Mouse (Mus musculus): ENCODE measurements around the gene Lgals9. TPM values are rescaled to one million over a fixed set of nuclear protein-coding genes. Genes with fewer than 3 reads are reported as not detected.

Lgals9 gene
- polyA plus RNA-seq, 1 experiment from 2014 or later = 6.7 TPM

DNA sequence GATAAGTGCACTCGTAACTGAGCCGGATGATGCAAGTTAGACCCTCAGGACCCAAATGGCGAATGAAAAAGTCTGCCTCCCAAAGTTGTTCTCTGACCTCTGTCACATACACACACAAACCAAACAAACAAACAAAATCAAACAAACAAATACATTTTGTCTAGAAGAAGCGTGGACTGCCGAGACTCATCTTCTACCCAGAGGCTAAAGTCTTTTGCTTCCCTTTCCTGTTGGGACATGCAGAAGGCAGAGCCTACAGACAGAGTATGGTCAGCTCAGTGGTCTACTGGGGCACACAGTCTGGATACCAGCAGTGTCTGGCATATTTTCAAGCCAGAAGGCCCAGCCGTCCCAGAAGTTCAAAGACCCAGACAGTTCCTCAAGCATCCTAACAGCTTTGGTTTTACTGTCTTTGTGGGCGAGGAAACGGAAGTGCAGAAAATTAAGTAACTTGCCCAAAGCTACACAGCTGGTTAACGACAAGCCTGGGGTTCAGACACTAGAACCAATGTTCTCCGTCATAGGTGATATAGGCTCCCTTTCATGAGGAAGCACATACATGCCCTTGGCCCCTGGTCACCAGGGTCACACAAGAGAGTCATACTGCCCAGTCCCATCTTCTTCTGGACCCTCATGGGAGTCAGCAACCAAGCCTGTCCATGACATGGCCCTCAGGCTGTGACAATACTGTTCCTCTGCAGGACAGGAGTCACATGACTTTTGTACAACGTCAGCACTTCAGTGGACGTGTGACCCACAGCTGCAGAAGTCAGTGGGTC, 2.0 kb downstream of the Lgals9 start:
- H3K4me2 ChIP-seq = no peak overlapping the region
- DNase-seq (ENCODE audit: low spot score, missing footprints) (peak; percentile 51), ATAC-seq (ENCODE audit: low FRiP score) (no peak)
- H3K36me3 ChIP-seq (ENCODE audit: control insufficient read depth, insufficient read depth, low read length) = no peaks in the 10 kb centered on the region
- no peak overlapping the region for H3K4me3 ChIP-seq (ENCODE audit: low read depth, low read length)
- H3K27me3 ChIP-seq (ENCODE audit: control insufficient read depth, insufficient read depth, low read length) = no peaks in the 10 kb centered on the region
- H3K27ac ChIP-seq (ENCODE audit: low read depth, low read length) = no peak overlapping the region
- H3K9ac ChIP-seq (ENCODE audit: low read length) = no peak overlapping the region
- H3K9me3 ChIP-seq (ENCODE audit: control insufficient read depth, low read length) = no peaks in the 10 kb centered on the region
- H3K4me1 ChIP-seq (ENCODE audit: control insufficient read depth, insufficient read depth, low read length) = no peaks in the 10 kb centered on the region
- WGBS = 91% methylated on average over 12 of the region's 12 CpGs

DNA sequence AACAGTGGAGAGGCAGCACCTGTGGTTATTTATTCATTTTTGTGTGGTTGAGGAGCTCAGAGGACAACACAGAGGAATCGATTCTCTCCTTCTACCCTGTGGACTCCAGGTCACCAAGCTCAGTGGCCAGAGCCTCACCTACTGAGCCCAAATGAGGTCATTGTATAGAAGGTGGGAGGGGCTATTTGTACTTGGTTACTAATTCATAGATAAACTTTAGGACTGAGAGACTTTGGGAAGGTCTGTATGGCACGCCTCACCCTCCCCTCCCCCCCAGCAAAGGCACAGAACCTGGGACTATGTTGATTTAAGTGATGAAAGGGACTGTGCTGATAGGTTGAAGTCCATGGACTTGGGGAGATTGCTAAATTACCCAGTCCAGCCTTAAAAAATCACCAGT, 2.7 kb downstream of the Lgals9 start:
- 77% methylated on average over 2 of the region's 2 CpGs for WGBS
- no peak overlapping the region for H3K4me2 ChIP-seq
- ATAC-seq (ENCODE audit: low FRiP score) (no peak), DNase-seq (ENCODE audit: low spot score, missing footprints) (peak; percentile 19)
- H3K4me3 ChIP-seq (ENCODE audit: low read depth, low read length) = no peak overlapping the region
- H3K27me3 ChIP-seq (ENCODE audit: control insufficient read depth, insufficient read depth, low read length) = no peaks in the 10 kb centered on the region
- H3K9ac ChIP-seq (ENCODE audit: low read length) = no peak overlapping the region
- H3K4me1 ChIP-seq (ENCODE audit: control insufficient read depth, insufficient read depth, low read length) = no peaks in the 10 kb centered on the region
- H3K9me3 ChIP-seq (ENCODE audit: control insufficient read depth, low read length) = no peaks in the 10 kb centered on the region
- H3K27ac ChIP-seq (ENCODE audit: low read depth, low read length) = no peak overlapping the region
- no peaks in the 10 kb centered on the region for H3K36me3 ChIP-seq (ENCODE audit: control insufficient read depth, insufficient read depth, low read length)

DNA sequence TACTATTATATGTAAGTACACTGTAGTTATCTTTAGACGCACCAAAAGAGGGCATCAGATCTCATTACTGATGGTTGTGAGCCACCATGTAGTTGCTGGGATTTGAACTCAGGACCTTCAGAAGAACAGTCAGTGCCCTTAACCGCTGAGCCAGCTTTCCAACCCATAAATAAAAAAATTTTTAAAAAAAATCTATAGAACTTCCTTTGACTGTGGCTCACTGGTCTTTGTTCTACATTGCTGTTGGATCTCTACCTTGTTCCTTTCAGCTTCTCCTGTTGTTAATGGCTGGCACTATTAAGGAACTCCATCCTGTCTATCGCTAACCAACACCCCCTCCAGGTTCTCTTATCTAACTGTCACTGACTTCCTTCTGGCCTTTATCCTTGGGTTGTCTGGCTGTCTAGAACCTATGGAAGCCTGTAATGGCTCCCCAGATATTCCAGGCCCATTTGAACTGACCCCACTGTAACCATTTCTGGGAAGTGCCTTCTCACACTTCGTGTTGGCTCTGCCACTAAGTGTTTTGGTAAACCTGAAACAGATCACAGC, 4.6 kb downstream of the Lgals9 start:
- Histone ChIP-seq H3K9me3 (ENCODE audit: control insufficient read depth, low read length) (no peaks in the 10 kb centered on the region), H3K36me3 (ENCODE audit: control insufficient read depth, insufficient read depth, low read length) (no peaks in the 10 kb centered on the region), H3K27ac (ENCODE audit: low read depth, low read length) (no peak overlapping the region), H3K4me1 (ENCODE audit: control insufficient read depth, insufficient read depth, low read length) (no peaks in the 10 kb centered on the region), H3K27me3 (ENCODE audit: control insufficient read depth, insufficient read depth, low read length) (no peaks in the 10 kb centered on the region), H3K9ac (ENCODE audit: low read length) (no peak overlapping the region), H3K4me3 (ENCODE audit: low read depth, low read length) (no peak overlapping the region), H3K4me2 (no peak overlapping the region)
- ATAC-seq (ENCODE audit: low FRiP score) (no peak), DNase-seq (ENCODE audit: low spot score, missing footprints) (peak; percentile 35)
- 87% methylated on average over 4 of the region's 4 CpGs for WGBS

DNA sequence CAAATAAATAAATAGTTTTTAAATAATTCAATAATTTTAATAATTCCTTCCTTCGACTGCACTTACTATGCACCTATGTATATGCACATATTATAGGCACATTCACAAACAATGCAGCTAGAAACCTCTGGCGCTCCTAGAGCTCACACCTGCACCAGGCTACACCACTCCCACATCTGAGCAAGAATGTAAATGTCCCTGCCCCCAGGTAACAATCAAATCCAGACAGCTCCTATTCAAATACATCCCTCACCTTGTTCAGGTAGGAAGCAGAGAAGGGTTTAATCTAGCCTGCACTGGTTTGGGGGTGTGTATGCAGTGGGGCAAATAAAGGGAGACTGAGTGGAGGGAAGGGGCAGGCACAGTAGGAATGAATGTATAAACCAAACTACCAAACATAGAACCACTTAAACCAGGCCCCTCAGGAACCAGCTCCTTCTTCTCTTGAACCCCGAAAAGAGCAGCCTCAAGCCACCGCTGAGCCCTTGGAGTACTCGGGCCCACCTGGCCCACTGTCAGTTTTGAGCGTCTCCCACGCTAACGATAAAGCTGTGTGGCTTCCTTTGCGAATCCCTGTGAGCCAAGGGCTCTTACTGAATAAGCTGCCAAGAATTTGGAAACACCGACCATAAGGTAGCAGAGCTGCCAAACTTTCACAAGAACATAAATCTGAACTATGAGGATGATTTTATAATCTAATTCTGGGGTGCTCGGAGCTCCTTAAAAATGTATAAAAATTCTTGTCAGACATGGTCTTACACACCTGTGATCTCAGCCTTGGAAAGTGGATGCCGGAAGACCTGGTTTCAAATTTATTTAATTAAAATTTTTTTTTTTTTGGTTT, 6.3 kb downstream of the Lgals9 start:
- no peak overlapping the region for H3K4me2 ChIP-seq
- WGBS = 89% methylated on average over 12 of the region's 12 CpGs

DNA sequence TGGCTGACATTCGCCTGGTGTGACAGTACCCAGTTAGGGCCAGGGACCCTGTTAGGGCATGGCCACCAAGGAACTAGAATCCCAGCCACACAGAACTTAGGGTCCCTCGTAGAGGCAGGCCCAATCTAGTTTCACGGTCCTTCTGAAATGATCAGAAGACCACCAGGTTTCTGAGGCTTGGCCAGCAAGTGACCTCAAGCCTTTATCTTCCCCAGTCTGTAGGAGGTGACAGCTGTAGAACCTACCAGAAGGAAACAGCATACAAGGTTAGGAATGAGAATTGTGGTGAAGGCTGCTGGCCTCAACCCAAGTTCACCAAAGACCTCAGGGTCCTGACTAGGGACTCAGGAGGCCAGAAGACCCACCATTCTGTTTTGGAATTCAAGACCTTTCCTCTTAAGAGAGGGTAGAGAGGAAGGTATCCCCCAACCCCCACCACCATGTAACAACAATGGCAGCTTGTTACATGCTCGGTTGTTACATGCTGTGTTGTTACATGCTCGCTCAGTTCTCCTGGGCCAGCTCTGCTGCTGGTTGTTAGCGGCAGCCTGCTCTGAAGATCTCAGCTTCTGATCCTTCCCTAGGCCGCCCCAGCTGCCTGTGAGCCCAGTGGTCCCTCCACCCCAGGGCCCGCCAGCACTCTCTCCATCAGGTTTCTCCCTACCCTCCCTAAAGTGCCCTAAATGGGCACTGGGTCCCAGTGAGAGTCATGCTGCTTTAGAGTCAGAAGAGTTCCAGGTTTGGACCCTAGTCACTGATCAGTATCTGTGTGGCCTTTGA, 7.8 kb downstream of the Lgals9 start:
- H3K4me1 ChIP-seq (ENCODE audit: control insufficient read depth, insufficient read depth, low read length) = 0 out of 2 replicates have a peak, but pooled peaks cover 2% of the 10 kb centered on the region
- H3K27me3 ChIP-seq (ENCODE audit: control insufficient read depth, insufficient read depth, low read length) = no peaks in the 10 kb centered on the region
- H3K27ac ChIP-seq (ENCODE audit: low read depth, low read length) = no peak overlapping the region
- H3K9me3 ChIP-seq (ENCODE audit: control insufficient read depth, low read length) = no peaks in the 10 kb centered on the region
- peak; percentile 47 for DNase-seq (ENCODE audit: low spot score, missing footprints)
- no peak overlapping the region for H3K4me2 ChIP-seq
- H3K4me3 ChIP-seq (ENCODE audit: low read depth, low read length) = no peak overlapping the region
- H3K36me3 ChIP-seq (ENCODE audit: control insufficient read depth, insufficient read depth, low read length) = no peaks in the 10 kb centered on the region
- 77% methylated on average over 8 of the region's 8 CpGs for WGBS
- H3K9ac ChIP-seq (ENCODE audit: low read length) = no peak overlapping the region
- no peak for ATAC-seq (ENCODE audit: low FRiP score)

More for the DNA sequence above, 6.3 kb downstream of the Lgals9 start:
- no peak overlapping the region for H3K27ac ChIP-seq (ENCODE audit: low read depth, low read length)
- ATAC-seq (ENCODE audit: low FRiP score) = no peak
- no peak overlapping the region for H3K9ac ChIP-seq (ENCODE audit: low read length)
- no peaks in the 10 kb centered on the region for H3K27me3 ChIP-seq (ENCODE audit: control insufficient read depth, insufficient read depth, low read length)
- H3K9me3 ChIP-seq (ENCODE audit: control insufficient read depth, low read length) = no peaks in the 10 kb centered on the region
- H3K4me1 ChIP-seq (ENCODE audit: control insufficient read depth, insufficient read depth, low read length) = no peaks in the 10 kb centered on the region
- H3K36me3 ChIP-seq (ENCODE audit: control insufficient read depth, insufficient read depth, low read length) = no peaks in the 10 kb centered on the region
- H3K4me3 ChIP-seq (ENCODE audit: low read depth, low read length) = no peak overlapping the region
- peak; percentile 64 for DNase-seq (ENCODE audit: low spot score, missing footprints)

DNA sequence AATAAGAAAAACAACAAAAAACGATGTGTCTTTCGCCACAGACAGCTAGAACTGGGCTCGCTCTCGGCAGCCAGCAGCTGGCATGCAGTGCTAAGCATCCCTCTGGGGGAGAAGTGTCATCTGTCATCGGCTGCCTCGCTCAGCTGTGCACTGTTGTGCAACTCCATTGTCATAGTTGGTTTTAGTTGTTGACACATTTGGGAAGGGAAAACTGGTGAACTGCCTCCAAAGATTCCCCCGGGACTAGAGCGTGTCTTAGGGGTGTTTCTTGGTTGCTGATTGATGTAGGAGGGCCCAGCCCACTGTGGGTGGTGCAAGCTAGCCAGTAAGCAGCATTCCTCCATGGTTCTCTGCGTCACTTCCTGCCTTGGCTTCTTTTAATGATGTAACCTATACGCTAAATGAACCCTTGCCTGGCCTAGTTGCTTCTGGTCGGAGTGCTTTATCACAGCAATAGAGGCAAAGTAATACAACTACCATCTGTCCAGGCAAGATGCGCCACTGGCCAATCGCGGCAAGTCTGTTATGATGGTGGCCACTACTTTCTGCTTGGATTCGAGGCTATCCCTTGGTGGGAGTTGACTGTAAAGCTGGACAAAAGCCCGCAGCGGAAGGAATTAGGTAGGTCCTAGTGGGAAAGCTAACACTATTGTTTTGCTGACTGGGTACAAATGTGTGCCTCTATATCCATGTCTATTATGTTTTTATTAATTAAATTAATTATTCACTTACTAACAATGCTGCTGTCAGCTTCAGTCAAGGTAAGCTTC, 11.2 kb downstream of the Lgals9 start:
- H3K27me3 ChIP-seq (ENCODE audit: control insufficient read depth, insufficient read depth, low read length) = no peaks in the 10 kb centered on the region
- no peak overlapping the region for H3K27ac ChIP-seq (ENCODE audit: low read depth, low read length)
- no peak overlapping the region for H3K4me3 ChIP-seq (ENCODE audit: low read depth, low read length)
- no peak overlapping the region for H3K9ac ChIP-seq (ENCODE audit: low read length)
- no peak for ATAC-seq (ENCODE audit: low FRiP score)
- no peak overlapping the region for H3K4me2 ChIP-seq
- H3K9me3 ChIP-seq (ENCODE audit: control insufficient read depth, low read length) = no peaks in the 10 kb centered on the region
- 0 out of 2 replicates have a peak, but pooled peaks cover 2% of the 10 kb centered on the region for H3K4me1 ChIP-seq (ENCODE audit: control insufficient read depth, insufficient read depth, low read length)
- H3K36me3 ChIP-seq (ENCODE audit: control insufficient read depth, insufficient read depth, low read length) = no peaks in the 10 kb centered on the region
- WGBS = 78% methylated on average over 17 of the region's 17 CpGs
- peak; percentile 72 for DNase-seq (ENCODE audit: low spot score, missing footprints)

DNA sequence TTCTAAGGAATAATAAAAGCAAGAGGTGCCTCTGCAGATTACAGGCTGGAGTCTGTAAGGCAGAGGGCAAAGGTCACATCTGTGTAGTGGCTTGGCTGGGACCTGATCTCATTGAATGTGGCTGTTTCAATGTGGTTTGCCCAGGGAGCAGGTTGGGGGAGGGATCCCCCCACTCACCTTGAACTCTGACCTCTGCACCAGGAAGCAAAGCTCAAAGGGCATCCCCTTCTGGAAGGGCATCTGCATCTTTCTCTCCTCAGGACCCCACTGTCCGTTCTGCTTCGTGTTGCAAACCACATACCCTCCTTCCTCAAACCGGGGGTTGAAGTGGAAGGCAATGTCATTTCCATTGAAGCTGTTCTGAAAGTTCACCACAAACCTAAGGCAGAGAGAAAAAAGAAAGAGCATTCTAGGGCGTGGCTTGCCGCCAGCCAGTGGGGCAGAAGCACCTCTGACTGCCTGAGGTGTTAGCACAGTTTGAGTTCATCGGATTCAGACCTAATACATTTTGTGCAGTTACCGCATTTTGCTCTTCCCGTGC, 11.9 kb downstream of the Lgals9 start:
- 67% methylated on average over 8 of the region's 8 CpGs for WGBS
- Histone ChIP-seq H3K9ac (ENCODE audit: low read length) (no peak overlapping the region), H3K4me1 (ENCODE audit: control insufficient read depth, insufficient read depth, low read length) (0 out of 2 replicates have a peak, but pooled peaks cover 2% of the 10 kb centered on the region), H3K4me3 (ENCODE audit: low read depth, low read length) (no peak overlapping the region), H3K9me3 (ENCODE audit: control insufficient read depth, low read length) (no peaks in the 10 kb centered on the region), H3K4me2 (no peak overlapping the region), H3K27ac (ENCODE audit: low read depth, low read length) (no peak overlapping the region), H3K36me3 (ENCODE audit: control insufficient read depth, insufficient read depth, low read length) (no peaks in the 10 kb centered on the region), H3K27me3 (ENCODE audit: control insufficient read depth, insufficient read depth, low read length) (no peaks in the 10 kb centered on the region)
- no peak for DNase-seq (ENCODE audit: low spot score, missing footprints)
- ATAC-seq (ENCODE audit: low FRiP score) = no peak

DNA sequence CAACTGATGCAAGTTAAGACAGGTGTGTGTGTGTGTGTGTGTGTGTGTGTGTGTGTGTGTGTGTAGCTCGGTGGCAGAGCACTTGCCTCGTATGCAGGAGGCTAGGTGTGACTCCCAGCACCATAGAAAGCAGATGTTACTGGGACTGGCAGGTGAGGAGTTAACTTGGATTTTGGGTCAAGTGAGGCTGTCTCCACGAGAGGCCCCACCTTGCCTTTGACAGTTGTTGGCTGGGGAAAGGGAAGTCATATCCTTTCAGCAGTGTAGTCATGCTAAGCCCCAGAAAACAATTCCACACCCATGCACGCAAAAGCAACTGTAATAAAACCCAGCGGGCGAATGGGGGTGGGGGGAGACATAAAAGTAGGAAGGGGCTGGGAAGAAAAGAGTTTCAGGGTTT, 12.4 kb downstream of the Lgals9 start:
- H3K27ac ChIP-seq (ENCODE audit: low read depth, low read length) = no peak overlapping the region

More for the DNA sequence above, 12.4 kb downstream of the Lgals9 start:
- H3K27me3 ChIP-seq (ENCODE audit: control insufficient read depth, insufficient read depth, low read length) = no peaks in the 10 kb centered on the region
- H3K9me3 ChIP-seq (ENCODE audit: control insufficient read depth, low read length) = no peaks in the 10 kb centered on the region
- DNase-seq (ENCODE audit: low spot score, missing footprints) (peak; percentile 75), ATAC-seq (ENCODE audit: low FRiP score) (no peak)
- 0 out of 2 replicates have a peak, but pooled peaks cover 2% of the 10 kb centered on the region for H3K4me1 ChIP-seq (ENCODE audit: control insufficient read depth, insufficient read depth, low read length)
- WGBS = 59% methylated on average over 6 of the region's 6 CpGs
- H3K4me2 ChIP-seq = no peak overlapping the region
- no peak overlapping the region for H3K4me3 ChIP-seq (ENCODE audit: low read depth, low read length)
- no peak overlapping the region for H3K9ac ChIP-seq (ENCODE audit: low read length)
- no peaks in the 10 kb centered on the region for H3K36me3 ChIP-seq (ENCODE audit: control insufficient read depth, insufficient read depth, low read length)

All from midbrain, embryonic 11.5 days (tissue).